Mouse (Mus musculus): ENCODE measurements at regions not wholly inside any gene's neighbourhood (a gene's known extent, or its start where the extent isn't known, plus 50 kb on each side); places are given as distances from the start of the nearest gene placed in this dataset.

DNA sequence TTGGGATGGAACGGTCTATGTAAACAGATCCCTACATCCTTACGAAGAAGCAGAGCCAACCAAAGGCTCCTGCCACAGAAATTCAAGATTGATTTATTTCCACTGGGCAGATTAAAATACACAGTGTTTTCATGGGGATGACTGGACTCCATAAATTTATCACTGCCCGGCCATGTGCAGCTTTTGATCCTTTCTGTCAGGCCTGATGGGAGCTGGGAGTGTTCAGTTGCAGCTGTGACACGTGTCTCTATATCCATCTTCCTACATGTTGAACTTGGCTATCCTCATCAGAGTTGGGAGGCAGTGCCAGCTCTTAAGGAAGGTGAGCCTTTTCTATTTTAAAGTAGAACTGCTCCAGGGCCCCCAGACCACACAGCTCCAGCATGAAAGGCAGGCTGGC is 218.9 kb downstream of the Wdr11 start:
- TF ChIP-seq CTCF (IDR thresholded peaks at IDR 0.05; ENCODE audit: control insufficient read depth, insufficient read depth, insufficient replicate concordance, low read depth, low read length) = no peak
- no peak for TF ChIP-seq POLR2A (IDR thresholded peaks at IDR 0.05; ENCODE audit: control insufficient read depth, low read depth, low read length)
